Mouse (Mus musculus) forebrain, postnatal 0 days (tissue): ENCODE results near the gene Pitpna. TPM values are rescaled to one million over a fixed set of nuclear protein-coding genes. Genes with fewer than 3 reads are reported as not detected.

Experiments used
- ATAC-seq: fragments of 200-750 bp; cut with Nextera tagmentation; 2 replicates; pipeline ENCODE4 v1.8.0; 2017; ENCODE audit warnings: mild to moderate bottlenecking, moderate library complexity
- DNase-seq: peaks from one replicate; pipeline ENCODE4 v3.0.0-alpha.2; 2015
- H3K27ac ChIP-seq: fragments of 300-500 bp; sonication (generic); 2 replicates; pipeline ENCODE4 v1.5.1; 2014; ENCODE audit warnings: low read depth, mild to moderate bottlenecking, antibody characterized with exemption, low read length, moderate library complexity, mixed read lengths
- H3K27me3 ChIP-seq: fragments of 300-500 bp; sonication (generic); 2 replicates; pipeline ENCODE4 v1.6.1; 2014; ENCODE audit warnings: mild to moderate bottlenecking, low read length, mixed read lengths; ENCODE audit not compliant: insufficient read depth
- H3K36me3 ChIP-seq: fragments of 300-500 bp; sonication (generic); 2 replicates; pipeline ENCODE4 v1.6.1; 2014; ENCODE audit warnings: mild to moderate bottlenecking, moderate library complexity; ENCODE audit not compliant: insufficient read depth
- H3K4me1 ChIP-seq: fragments of 300-500 bp; sonication (generic); 2 replicates; pipeline ENCODE4 v1.6.1; 2014; ENCODE audit warnings: antibody characterized with exemption; ENCODE audit not compliant: insufficient read depth
- H3K4me2 ChIP-seq: fragments of 300-500 bp; sonication (generic); 2 replicates; pipeline ENCODE4 v1.6.1; 2014; ENCODE audit warnings: low read depth, mild to moderate bottlenecking, moderate library complexity
- H3K4me3 ChIP-seq: fragments of 300-500 bp; sonication (generic); 2 replicates; pipeline ENCODE4 v1.5.1; 2014; ENCODE audit warnings: low read depth, low read length, mixed read lengths
- H3K9ac ChIP-seq: fragments of 300-500 bp; sonication (generic); 2 replicates; pipeline ENCODE4 v1.6.1; 2014; ENCODE audit warnings: mild to moderate bottlenecking
- H3K9me3 ChIP-seq: fragments of 300-500 bp; sonication (generic); 2 replicates; pipeline ENCODE4 v1.6.1; 2016; ENCODE audit warnings: low read length
- CTCF ChIP-seq: sonication (generic); IDR thresholded peaks from 2 replicates; pipeline ENCODE4 v1.5.1; 2016; ENCODE audit warnings: antibody characterized with exemption, control low read depth, low read depth
- WGBS: fragments of 180-500 bp; shearing (Covaris S2); extraction: QIAGEN DNeasy Blood & Tissue Kit; methylation state at CpG from one replicate; pipeline ENCODE4 v1.1.7; 2014; 5-methylcytosine and 5-hydroxymethylcytosine counted together
- polyA plus RNA-seq: library from polyadenylated mRNA; unstranded; fragments of >200 nt; fragmentation: Nextera tagmentation; extraction: Ambion mirVana; gene quantifications from 2 replicates; pipeline ENCODE4 v1.2.1, GENCODE M21; 2015
- total RNA-seq: library from RNA; depleted of rRNA; stranded (reverse); fragments of >200 nt; gene quantifications from 2 replicates; pipeline ENCODE4 v1.2.3, GENCODE M21; 2014

The Pitpna gene
- total and polyA plus RNA-seq, 2 experiments from 2014 or later, result 95.7 to 101 TPM

GRCm38 (mm10) chr11:75608776-75609175 is 20.9 kb downstream of the Pitpna start:
- Histone ChIP-seq H3K27ac (no peak overlapping the region), H3K27me3 (no peaks in the 10 kb centered on the region), H3K9me3 (no peaks in the 10 kb centered on the region), H3K4me3 (no peak overlapping the region), H3K4me1 (no peaks in the 10 kb centered on the region), H3K4me2 (no peak overlapping the region), H3K9ac (no peak overlapping the region), H3K36me3 (peaks cover 64% of the 10 kb centered on the region)
- no peak for TF ChIP-seq CTCF
- ATAC-seq, result no peak
- 87% methylated on average over 5 of the region's 5 CpGs for WGBS
- DNase-seq, result no peak

- Histone ChIP-seq H3K9ac (no peak overlapping the region), H3K4me1 (no peaks in the 10 kb centered on the region), H3K27ac (no peak overlapping the region), H3K4me3 (no peak overlapping the region), H3K27me3 (no peaks in the 10 kb centered on the region), H3K4me2 (no peak overlapping the region), H3K36me3 (peaks cover 64% of the 10 kb centered on the region), H3K9me3 (no peaks in the 10 kb centered on the region)
- no peak for DNase-seq
- no peak for TF ChIP-seq CTCF
- 82% methylated on average over 2 of the region's 2 CpGs for WGBS
- no peak for ATAC-seq
Measured at GRCm38 (mm10) chr11:75610021-75610420, 22.1 kb downstream of the Pitpna start.

- H3K27me3 ChIP-seq, result no peaks in the 10 kb centered on the region
- H3K4me3 ChIP-seq, result no peak overlapping the region
- H3K9ac ChIP-seq, result no peak overlapping the region
- H3K27ac ChIP-seq, result no peak overlapping the region
- no peak overlapping the region for H3K4me2 ChIP-seq
- TF ChIP-seq CTCF, result no peak
- H3K36me3 ChIP-seq, result peaks cover 53% of the 10 kb centered on the region
- no peaks in the 10 kb centered on the region for H3K4me1 ChIP-seq
- ATAC-seq, result no peak
- WGBS, result 100% methylated on average over 1 of the region's 1 CpGs
- H3K9me3 ChIP-seq, result no peaks in the 10 kb centered on the region
- DNase-seq, result no peak
Measured at GRCm38 (mm10) chr11:75614769-75615168, 26.9 kb downstream of the Pitpna start.

- Histone ChIP-seq H3K4me3 (no peak overlapping the region), H3K36me3 (peaks cover 53% of the 10 kb centered on the region), H3K9me3 (no peaks in the 10 kb centered on the region), H3K27ac (no peak overlapping the region), H3K27me3 (no peaks in the 10 kb centered on the region), H3K4me1 (no peaks in the 10 kb centered on the region), H3K4me2 (no peak overlapping the region), H3K9ac (no peak overlapping the region)
- DNase-seq (no peak), ATAC-seq (no peak)
- no peak for TF ChIP-seq CTCF
- 89% methylated on average over 2 of the region's 2 CpGs for WGBS
Measured at GRCm38 (mm10) chr11:75615556-75615955, 27.7 kb downstream of the Pitpna start.

GRCm38 (mm10) chr11:75619133-75619532 is 31.2 kb downstream of the Pitpna start:
- WGBS, result 77% methylated on average over 5 of the region's 5 CpGs
- Histone ChIP-seq H3K4me1 (no peaks in the 10 kb centered on the region), H3K4me3 (no peak overlapping the region), H3K9ac (no peak overlapping the region), H3K27ac (no peak overlapping the region), H3K27me3 (no peaks in the 10 kb centered on the region), H3K9me3 (no peaks in the 10 kb centered on the region), H3K4me2 (no peak overlapping the region), H3K36me3 (peaks cover 60% of the 10 kb centered on the region)
- ATAC-seq, result no peak
- peak; percentile 49; the same call in 1 of the 2 replicates for TF ChIP-seq CTCF
- DNase-seq, result no peak

DNA sequence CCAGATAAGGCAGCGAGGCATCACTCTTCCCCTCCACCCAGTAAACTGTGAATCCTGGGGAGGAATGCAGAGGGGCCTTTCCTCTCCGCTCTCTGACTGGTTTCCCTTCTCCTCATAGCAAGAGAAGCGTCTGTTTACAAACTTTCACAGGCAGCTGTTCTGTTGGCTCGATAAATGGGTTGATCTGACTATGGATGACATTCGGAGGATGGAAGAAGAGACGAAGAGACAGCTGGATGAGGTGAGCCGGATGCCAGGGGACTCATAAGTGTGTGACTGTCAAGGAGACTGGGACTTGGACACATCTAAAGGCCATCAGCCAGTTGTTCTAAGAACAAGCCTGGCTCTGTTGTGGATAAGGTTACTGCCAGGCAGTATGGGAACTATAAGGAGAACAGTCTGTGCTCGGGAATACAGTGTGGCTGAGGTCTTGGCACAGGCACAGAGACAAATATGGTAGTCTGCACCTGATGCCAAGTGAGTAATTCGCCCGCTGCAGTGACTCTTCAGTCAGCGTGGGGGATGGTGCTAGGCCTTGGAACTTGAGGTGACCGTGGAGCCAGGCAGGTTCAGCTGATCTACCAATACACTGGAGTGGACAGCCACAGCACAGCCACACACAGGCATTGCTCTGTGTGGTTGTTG is 32.4 kb downstream of the Pitpna start:
- DNase-seq, result peak; percentile 25
- Histone ChIP-seq H3K4me1 (no peaks in the 10 kb centered on the region), H3K27me3 (no peaks in the 10 kb centered on the region), H3K27ac (no peak overlapping the region), H3K4me2 (no peak overlapping the region), H3K9me3 (no peaks in the 10 kb centered on the region), H3K36me3 (peaks cover 61% of the 10 kb centered on the region), H3K9ac (no peak overlapping the region), H3K4me3 (no peak overlapping the region)
- 77% methylated on average over 12 of the region's 12 CpGs for WGBS
- no peak for TF ChIP-seq CTCF
- ATAC-seq, result peak; percentile 45

GRCm38 (mm10) chr11:75621426-75621825 is 33.5 kb downstream of the Pitpna start:
- no peaks in the 10 kb centered on the region for H3K27me3 ChIP-seq
- no peak overlapping the region for H3K9ac ChIP-seq
- H3K9me3 ChIP-seq, result no peaks in the 10 kb centered on the region
- DNase-seq (no peak), ATAC-seq (no peak)
- peaks cover 72% of the 10 kb centered on the region for H3K36me3 ChIP-seq
- WGBS, result 87% methylated on average over 2 of the region's 2 CpGs
- H3K4me3 ChIP-seq, result no peak overlapping the region
- no peak overlapping the region for H3K27ac ChIP-seq
- TF ChIP-seq CTCF, result no peak
- no peak overlapping the region for H3K4me2 ChIP-seq
- no peaks in the 10 kb centered on the region for H3K4me1 ChIP-seq
